Mouse (Mus musculus) yolk sac, embryonic 10.5 days (tissue): ENCODE results near the gene Slc12a4.
A peak's percentile ranks its signal among the peaks of the same experiment; 100 is the strongest.

ENCODE experiments used
- DNase-seq: peaks from one replicate; pipeline ENCODE4 v3.0.0-alpha.2; 2017; ENCODE audit warnings: low spot score

The Slc12a4 gene

GRCm38 (mm10) chr8:105969367-105969766 is 3.5 kb upstream of the Slc12a4 start:
- no peak for DNase-seq

DNA sequence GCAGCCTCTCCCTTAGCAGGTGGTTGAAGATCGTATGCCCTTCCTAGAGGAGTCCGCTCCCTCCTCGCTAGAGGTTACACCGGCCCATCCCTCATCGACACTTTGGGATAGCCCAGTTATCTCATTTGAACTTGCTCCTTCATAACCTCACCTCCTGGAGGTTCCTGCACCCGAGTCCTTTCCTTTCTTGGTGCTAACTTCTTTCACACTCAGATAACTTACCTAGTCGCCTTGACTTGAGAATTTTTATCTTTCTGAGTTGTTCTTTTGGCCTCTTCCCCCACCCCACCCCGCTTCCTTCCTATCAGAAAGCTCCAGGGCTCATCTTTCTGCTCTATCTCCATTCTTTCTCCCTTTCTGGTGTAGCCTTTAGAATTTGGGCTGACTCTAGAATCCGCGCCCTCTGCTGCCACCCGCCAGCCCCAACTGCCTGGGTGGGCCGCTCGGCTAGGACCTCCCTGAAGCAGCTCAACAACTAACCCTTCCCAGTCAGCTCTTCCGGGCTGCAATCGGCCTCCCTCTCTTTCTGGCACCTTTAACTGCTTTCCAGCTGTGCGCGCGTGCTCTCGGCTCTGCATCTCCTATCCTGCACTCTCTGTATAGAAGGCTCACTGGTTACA is 905 bp upstream of the Slc12a4 start:
- peak; percentile 29 for DNase-seq

DNA sequence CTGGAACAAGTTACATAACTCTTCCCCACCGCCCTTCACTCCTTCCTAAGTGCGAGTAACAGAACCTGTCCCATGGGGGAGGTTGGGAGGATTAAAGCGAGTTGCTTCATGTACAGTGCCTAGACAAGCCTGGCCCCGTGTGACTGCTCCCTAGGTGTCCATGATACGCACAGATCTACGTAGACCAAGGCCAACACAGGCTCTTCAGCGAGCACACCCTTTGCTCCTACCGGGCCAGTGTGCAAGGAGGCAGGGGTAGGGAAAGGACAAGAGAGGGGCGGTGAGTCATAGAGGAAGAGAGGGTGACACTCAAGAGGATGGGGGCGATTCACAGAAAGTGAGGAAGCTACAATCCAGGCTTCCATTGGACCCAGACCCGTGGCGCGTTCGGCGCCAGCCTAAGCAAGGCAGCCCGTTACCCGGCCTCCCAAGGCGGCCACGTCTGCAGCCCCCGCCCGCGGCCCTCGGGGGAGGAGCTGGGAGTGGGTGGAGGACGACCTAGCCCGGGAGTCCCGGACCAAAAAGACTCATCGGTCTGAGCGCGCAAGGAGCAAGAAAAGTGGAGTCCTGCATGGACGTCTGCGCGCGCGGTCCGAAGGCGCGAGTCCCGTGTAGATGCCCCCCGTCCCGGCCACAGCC is 512 bp downstream of the Slc12a4 start:
- DNase-seq = peak; percentile 68

- no peak for DNase-seq
Measured at GRCm38 (mm10) chr8:105964506-105965265, 1.2 kb downstream of the Slc12a4 start.

DNA sequence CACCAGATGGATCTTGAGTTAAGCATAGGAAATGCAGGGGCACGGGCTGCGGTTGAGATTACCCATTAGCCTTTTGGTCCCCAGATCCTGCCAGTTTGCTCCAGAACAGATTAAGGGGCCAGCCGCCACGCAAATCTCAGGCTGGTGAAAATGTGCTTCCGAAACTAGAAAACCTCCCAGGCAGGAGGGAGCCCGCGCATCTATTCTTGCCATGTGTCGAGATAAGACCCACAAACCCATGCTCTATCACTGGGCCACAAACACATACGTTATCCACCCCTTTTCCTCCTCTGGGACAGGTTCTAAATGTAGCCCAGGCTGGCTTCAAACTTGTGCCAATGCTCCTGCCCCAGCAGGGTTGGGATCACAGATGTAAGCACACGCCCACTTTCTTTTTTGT is 4.4 kb downstream of the Slc12a4 start:
- no peak for DNase-seq

GRCm38 (mm10) chr8:105961101-105961500 is 4.8 kb downstream of the Slc12a4 start:
- no peak for DNase-seq

- DNase-seq = no peak
Measured at GRCm38 (mm10) chr8:105959350-105959749, 6.5 kb downstream of the Slc12a4 start.

DNA sequence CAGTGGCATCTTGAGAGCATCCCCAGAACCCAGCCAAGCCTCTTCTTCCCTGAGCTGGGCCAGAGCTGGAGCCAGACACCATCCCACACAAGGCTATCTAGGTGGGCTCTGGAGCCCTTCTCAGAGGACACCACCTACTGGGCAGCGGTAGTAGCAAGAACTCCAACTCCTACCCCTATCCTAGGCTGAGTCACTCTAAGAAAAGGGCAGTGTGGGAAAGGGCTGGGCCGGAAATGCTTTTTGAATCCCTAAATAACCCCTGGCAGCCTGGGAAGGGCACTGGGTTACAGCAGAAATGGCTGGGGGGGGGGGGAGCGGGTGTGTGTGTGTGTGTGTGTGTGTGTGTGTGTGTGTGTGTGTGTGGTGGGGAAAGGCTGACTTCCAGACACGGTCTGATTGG is 8.1 kb downstream of the Slc12a4 start:
- DNase-seq = no peak

- no peak for DNase-seq
Measured at GRCm38 (mm10) chr8:105956556-105956955, 9.3 kb downstream of the Slc12a4 start.

DNA sequence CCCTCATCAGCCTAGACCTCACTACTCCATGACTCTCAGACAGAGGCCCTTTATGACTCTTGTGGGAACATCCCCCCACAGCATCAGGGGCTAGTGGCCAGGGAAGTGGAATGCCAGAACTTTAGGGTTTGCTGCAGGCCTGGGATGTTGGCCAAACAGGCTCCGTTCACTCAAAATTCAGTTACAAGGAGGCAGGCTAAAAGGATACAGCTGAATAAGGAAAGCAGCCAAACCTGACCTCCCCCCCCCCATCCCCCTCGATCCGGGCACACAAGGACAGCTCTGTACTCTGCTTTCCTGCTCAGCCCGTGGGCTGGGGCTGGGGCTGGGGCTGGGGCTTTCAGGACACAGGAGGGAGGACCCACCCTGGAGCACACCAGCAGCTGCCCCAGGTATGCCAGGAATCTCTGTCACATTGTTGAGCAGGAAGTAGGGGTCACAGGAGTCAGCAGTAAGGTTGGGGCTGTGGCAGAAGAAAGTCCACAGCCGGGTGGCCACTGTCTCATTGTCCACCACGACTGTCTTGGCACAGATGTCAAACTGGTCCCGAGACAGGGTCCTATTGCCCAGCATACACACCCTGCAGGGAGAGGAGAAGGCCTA is 14.7 kb downstream of the Slc12a4 start:
- DNase-seq = no peak

- no peak for DNase-seq
Measured at GRCm38 (mm10) chr8:105949350-105949749, 16.5 kb downstream of the Slc12a4 start.

- no peak for DNase-seq
Measured at GRCm38 (mm10) chr8:105943321-105943739, 22.6 kb downstream of the Slc12a4 start, which contains the start of gene Lcat. TSS of gene Lcat (minus strand) at chr8:105943382.

- DNase-seq = peak; percentile 80
Measured at GRCm38 (mm10) chr8:105942542-105942941, 23.4 kb downstream of the Slc12a4 start.

- DNase-seq = no peak
Measured at GRCm38 (mm10) chr8:105942026-105942425, 23.9 kb downstream of the Slc12a4 start.

- no peak for DNase-seq
Measured at GRCm38 (mm10) chr8:105938306-105938669, 27.6 kb downstream of the Slc12a4 start, which contains the start of gene Psmb10. TSS of gene Psmb10 (minus strand) at chr8:105938444.

GRCm38 (mm10) chr8:105937496-105938305 is 28.2 kb downstream of the Slc12a4 start:
- DNase-seq = no peak

DNA sequence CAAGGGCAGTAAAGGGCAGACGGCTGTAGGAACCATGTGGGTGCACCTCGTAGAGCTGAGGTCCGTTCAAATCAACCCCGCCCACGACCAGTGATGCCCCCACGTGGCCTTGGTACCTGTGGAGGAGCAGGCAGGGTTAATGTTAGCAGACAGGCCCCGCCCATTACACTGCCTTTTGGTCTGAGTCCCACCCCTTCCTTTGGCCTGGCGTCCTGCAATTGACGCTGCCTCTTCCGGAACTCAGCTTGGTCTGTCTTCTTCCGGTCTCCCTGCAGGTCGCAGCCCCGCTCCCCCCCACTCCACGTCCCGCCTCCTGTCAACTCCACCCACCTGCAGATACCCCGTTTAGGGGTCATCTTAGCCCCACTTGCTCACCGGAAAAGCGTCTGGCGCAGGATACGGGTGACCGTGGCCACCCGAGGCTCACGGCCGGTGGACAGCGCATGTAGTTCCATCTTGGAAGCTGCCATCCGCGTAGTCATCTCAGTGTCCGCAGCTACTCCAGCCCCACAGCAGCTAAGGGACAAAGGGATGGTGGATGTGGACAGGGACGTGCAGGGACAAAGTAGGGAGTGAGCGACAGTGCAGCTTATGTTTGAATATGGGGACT is 28.9 kb downstream of the Slc12a4 start:
- DNase-seq = peak; percentile 93

DNA sequence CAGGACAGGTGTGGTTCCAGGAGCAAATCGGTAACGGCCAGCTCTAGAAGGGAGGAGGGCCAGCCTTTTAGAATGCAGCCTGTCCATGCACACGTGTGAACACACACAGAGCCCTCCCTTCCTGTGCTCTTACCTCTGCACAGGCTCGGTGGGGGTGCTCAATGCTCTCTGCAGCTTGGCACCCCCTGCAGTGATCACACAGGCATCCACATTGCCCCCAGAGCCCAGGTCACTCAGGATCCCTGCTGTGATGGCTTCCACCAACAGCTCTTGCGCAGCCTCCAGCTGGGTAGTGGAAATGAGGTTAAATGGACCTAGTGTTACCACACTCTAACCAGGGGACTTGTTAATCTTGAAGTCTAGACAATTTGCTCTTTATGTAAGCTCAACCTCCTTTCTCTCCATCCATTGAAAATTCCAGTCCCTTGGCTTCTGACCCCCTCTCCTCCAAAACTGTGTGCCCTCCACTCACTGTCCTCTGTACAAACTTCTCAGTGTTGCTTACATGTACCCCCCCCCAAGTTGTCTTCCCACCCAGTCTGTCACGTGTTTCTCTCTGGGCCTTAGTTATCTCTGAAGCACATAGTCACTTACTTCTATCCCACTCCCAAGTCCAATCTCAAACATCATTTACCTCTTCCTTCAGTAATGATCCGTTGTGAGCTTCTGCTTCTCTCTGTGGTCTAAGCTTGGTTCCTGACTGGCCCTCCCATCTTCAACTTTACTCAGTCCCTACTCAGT is 29.9 kb downstream of the Slc12a4 start:
- DNase-seq = no peak

DNA sequence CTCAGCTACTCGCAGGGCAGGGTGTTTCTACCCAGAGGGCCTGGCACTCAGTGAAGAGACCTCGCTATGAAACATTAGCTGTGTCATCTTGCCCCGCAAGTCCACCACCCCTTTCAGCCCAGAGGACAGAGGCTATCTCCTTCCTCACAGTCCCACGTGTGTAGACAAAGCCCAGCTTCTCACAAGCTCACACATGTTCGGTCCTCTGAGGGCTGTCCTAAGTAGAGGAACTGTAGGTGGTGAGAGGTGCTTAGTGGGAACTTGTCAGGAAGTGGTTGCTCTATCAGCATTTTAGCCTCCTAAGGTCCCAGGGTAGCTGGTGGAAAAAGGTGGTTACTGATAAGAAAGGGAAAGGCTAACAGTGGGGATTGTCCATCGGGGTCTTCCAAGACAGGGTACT is 30.8 kb downstream of the Slc12a4 start:
- DNase-seq = no peak

GRCm38 (mm10) chr8:105933762-105934161 is 32.1 kb downstream of the Slc12a4 start, which contains the start of gene Ctrl:
TSS of gene Ctrl (minus strand) at chr8:105933862.
- no peak for DNase-seq

DNA sequence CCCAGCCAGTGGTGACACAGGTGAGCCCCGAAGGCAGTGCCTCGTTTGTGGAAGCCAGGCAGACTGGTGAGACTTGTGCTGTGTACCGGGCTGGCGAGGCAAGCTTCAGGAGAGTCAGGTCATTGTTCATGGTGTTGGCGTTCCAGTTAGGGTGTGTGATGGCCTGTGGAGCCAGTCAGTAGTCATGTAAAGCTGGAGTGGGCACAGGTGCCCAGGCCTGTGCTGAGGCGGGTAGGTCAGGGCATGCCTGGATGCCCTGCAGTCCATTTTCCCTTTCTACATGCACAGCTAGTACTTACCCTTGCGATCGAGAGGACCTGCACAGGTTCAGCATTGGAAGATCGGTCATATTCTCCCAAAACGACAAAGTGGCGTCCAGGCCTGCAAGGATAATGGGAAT is 33.4 kb downstream of the Slc12a4 start:
- no peak for DNase-seq
